Mouse (Mus musculus) left cerebral cortex, postnatal 36 days (tissue): ENCODE measurements at regions not wholly inside any gene's neighbourhood (a gene's known extent, or its start where the extent isn't known, plus 50 kb on each side); places are given as distances from the start of the nearest gene placed in this dataset.
"Not testable (repeated sequence)": the region's sequence is repeated elsewhere in the genome, so short reads cannot be mapped to it uniquely, and the experiment has no call there.

Experiments
- DNase-seq, 2 experiments: peaks; one replicate each; pipeline ENCODE4 v3.0.0; 2021 to 2022; ENCODE audit warnings: low spot score in 2 of 2, mixed read lengths in 1 of 2
- intact Hi-C: fragments of 180-260 bp; cut with DNase I; formaldehyde crosslinking; loops from one replicate; pipeline ENCODE4 v1.15.1; 2025

- intact Hi-C loops = not testable (repeated sequence)
- peak; percentile 13 to 41 for DNase-seq
These were observed 566.6 kb upstream of the Gm21863 start for GRCm38 (mm10) chr12:19387706-19388105.
